Mouse (Mus musculus) small intestine, adult 2 months (tissue): ENCODE results near the gene Ccin. TPM values are rescaled to one million over a fixed set of nuclear protein-coding genes. Genes with fewer than 3 reads are reported as not detected.

Experiments used
- H3K27ac ChIP-seq: fragments of 200-500 bp; 2 replicates; pipeline ENCODE4 v1.5.1; 2012; ENCODE audit warnings: low read depth, low read length, control low read depth, inconsistent platforms; ENCODE audit not compliant: insufficient read depth
- H3K27me3 ChIP-seq: fragments of 200-500 bp; 2 replicates; pipeline ENCODE4 v1.6.1; 2012; ENCODE audit warnings: mild to moderate bottlenecking, moderate library complexity, low read length, inconsistent platforms; ENCODE audit not compliant: control insufficient read depth, insufficient read depth
- H3K36me3 ChIP-seq: fragments of 200-500 bp; 2 replicates; pipeline ENCODE4 v1.6.1; 2012; ENCODE audit warnings: mild to moderate bottlenecking, low read length, control low read depth, inconsistent platforms; ENCODE audit not compliant: control insufficient read depth, insufficient read depth
- H3K4me1 ChIP-seq: fragments of 200-500 bp; 2 replicates; pipeline ENCODE4 v1.6.1; 2012; ENCODE audit warnings: low read length, inconsistent platforms, mixed read lengths; ENCODE audit not compliant: control insufficient read depth, insufficient read depth, insufficient read length
- H3K4me3 ChIP-seq: fragments of 200-500 bp; 2 replicates; pipeline ENCODE4 v1.5.1; 2012; ENCODE audit warnings: low read depth, mild to moderate bottlenecking, control low read depth, inconsistent platforms, low read length, moderate library complexity
- CTCF ChIP-seq: fragments of 200-500 bp; IDR thresholded peaks from 2 replicates; pipeline ENCODE4 v1.5.1; 2012; ENCODE audit warnings: low read depth, mild to moderate bottlenecking, control low read depth, inconsistent platforms, low read length, moderate library complexity, mixed read lengths; ENCODE audit not compliant: insufficient replicate concordance, insufficient read length; ENCODE audit errors: extremely low read depth
- POLR2A ChIP-seq: fragments of 200-500 bp; IDR thresholded peaks from 2 replicates; pipeline ENCODE4 v1.6.1; 2012; ENCODE audit warnings: low read depth, mild to moderate bottlenecking, control low read depth, inconsistent platforms, low read length, moderate library complexity
- WGBS: fragments of 180-500 bp; shearing (Covaris S2); methylation state at CpG from one replicate; pipeline ENCODE4 v1.1.7; 2018; 5-methylcytosine and 5-hydroxymethylcytosine counted together
- polyA plus RNA-seq: library from polyadenylated mRNA; depleted of rRNA; stranded (reverse); fragments of >200 nt; gene quantifications from 2 replicates; pipeline ENCODE4 v1.2.3, GENCODE M21; 2012

The Ccin gene
- polyA plus RNA-seq, 1 experiment: not detected

DNA sequence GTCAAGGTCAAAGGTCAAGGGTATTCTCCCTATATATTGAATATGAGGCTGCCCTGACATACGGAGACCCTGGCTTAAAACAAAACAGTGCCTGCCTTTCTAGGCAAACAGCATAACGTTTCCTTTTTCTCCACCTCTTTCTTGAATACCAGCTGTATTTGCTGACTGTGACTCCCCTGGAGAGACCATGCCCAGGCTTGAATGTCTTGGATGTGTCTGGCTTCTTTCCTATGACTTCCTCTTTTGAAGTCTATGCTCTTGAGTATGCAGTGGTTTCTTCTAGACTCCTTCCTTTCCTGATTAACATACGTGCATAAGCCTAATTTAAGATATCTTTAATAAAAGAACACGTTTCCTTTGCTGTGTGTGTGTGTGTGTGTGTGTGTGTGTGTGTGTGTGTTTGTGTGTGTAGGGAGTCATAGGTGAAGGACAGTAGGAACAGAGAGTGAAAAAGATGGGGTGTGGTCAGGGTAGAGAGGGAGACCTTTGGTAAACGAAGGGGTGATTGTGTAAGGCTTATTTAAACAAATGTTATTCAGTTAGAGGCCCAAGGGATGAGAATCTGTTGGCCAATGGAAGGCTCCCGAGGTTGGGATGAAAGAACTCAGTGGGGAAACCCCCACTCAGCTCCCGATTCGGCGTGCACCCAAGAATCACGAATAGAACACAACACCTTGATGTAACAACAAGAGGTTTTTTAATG, 8.2 kb upstream of the Ccin start:
- H3K4me3 ChIP-seq: no peak overlapping the region
- H3K4me1 ChIP-seq: peaks cover 14% of the 10 kb centered on the region; the same call in 1 of the 2 replicates
- no peak overlapping the region for H3K27ac ChIP-seq
- H3K36me3 ChIP-seq: peaks cover 1% of the 10 kb centered on the region; the same call in 1 of the 2 replicates
- no peak for TF ChIP-seq POLR2A
- no peak for TF ChIP-seq CTCF
- H3K27me3 ChIP-seq: no peaks in the 10 kb centered on the region
- WGBS: 58% methylated on average over 10 of the region's 10 CpGs

DNA sequence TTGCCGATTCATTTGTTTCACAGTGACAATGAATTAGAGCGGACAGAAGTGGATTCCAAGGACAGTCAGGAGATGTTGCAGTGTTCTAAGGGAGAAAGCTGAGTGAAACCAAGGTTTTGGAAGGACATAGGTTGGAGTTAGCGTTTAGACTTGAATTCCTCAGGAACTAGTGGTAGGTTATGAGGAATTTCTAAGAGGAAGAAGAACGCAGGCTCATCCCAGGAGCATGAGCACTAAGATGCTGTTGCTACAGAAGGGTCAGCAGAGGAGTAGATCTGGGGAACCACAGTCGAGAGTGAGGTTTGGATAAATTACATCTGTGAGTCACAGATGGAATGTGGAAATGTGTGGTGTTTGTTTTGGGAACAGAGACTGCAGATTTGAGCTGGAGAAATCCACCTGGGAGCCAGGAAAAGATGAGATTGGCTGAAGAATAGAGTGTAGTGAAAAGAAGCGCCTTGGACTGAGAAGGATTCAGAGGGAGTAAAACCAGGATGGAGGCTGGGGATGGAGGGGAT, 7.0 kb upstream of the Ccin start:
- 87% methylated on average over 6 of the region's 6 CpGs for WGBS
- Histone ChIP-seq H3K4me1 (peaks cover 11% of the 10 kb centered on the region; the same call in 1 of the 2 replicates), H3K27ac (no peak overlapping the region), H3K27me3 (no peaks in the 10 kb centered on the region), H3K4me3 (no peak overlapping the region), H3K36me3 (no peaks in the 10 kb centered on the region)
- no peak for TF ChIP-seq CTCF
- TF ChIP-seq POLR2A: no peak

- peak overlapping the region; percentile 44 for H3K27ac ChIP-seq
- no peak overlapping the region for H3K4me3 ChIP-seq
- H3K27me3 ChIP-seq: no peaks in the 10 kb centered on the region
- TF ChIP-seq CTCF (no peak), POLR2A (no peak)
- peaks cover 4% of the 10 kb centered on the region; the same call in 1 of the 2 replicates for H3K4me1 ChIP-seq
- H3K36me3 ChIP-seq: no peaks in the 10 kb centered on the region
- 53% methylated on average over 17 of the region's 17 CpGs for whole genome bisulfite sequencing
Observed at GRCm38 (mm10) chr4:43978521-43979443, 4.5 kb upstream of the Ccin start.

DNA sequence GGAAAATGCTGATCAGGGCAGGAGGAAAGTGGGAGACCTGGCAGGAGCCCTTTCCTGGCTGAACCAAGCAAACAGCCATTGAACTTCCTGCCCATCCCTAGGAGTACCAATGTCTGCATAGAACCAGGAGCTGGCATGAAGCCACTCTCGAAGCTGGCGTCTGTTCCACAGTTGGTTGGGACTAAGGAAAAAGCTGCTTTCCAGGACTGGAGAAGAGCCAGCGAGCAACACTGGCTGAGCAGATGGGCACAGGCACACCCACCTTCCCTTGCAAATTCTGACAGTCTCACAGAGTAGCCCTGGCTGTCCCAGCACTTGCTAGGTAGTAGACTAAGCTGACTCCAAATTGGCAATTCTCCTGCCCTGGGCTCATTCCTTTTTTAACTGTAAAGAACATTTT, 3.5 kb upstream of the Ccin start:
- 12% methylated on average over 3 of the region's 3 CpGs for WGBS
- Histone ChIP-seq H3K27ac (no peak overlapping the region), H3K27me3 (no peaks in the 10 kb centered on the region), H3K4me3 (no peak overlapping the region), H3K4me1 (peaks cover 4% of the 10 kb centered on the region; the same call in 1 of the 2 replicates), H3K36me3 (no peaks in the 10 kb centered on the region)
- TF ChIP-seq CTCF (no peak), POLR2A (no peak)

GRCm38 (mm10) chr4:43980236-43980635, 3.0 kb upstream of the Ccin start:
- TF ChIP-seq POLR2A: no peak
- no peak for TF ChIP-seq CTCF
- WGBS: 83% methylated on average over 4 of the region's 4 CpGs
- Histone ChIP-seq H3K27ac (no peak overlapping the region), H3K27me3 (no peaks in the 10 kb centered on the region), H3K4me3 (no peak overlapping the region), H3K4me1 (peaks cover 4% of the 10 kb centered on the region; the same call in 1 of the 2 replicates), H3K36me3 (no peaks in the 10 kb centered on the region)

DNA sequence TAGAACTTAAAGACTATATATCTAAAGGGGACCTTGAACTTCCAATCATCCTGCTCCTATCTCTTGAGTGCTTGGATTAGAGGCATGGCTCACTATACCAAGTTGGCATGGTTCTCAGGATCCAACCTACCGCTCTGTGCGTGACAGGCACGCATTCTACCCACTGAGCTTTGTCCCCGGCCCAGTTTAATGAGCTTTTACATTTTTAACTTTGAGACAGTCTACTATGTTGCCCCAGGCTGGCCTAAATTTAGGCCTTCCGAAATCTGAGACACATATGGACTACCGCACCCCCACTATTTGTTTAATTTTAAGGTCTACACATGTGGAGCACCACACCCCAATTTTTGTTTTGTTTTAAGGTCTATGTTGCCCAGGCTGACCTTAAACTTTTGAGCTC, 2.4 kb upstream of the Ccin start:
- 90% methylated on average over 6 of the region's 6 CpGs for WGBS
- Histone ChIP-seq H3K27ac (no peak overlapping the region), H3K4me3 (no peak overlapping the region), H3K27me3 (no peaks in the 10 kb centered on the region), H3K36me3 (no peaks in the 10 kb centered on the region), H3K4me1 (peaks cover 4% of the 10 kb centered on the region; the same call in 1 of the 2 replicates)
- TF ChIP-seq POLR2A (no peak), CTCF (no peak)

- TF ChIP-seq CTCF: no peak
- TF ChIP-seq POLR2A: no peak
- Histone ChIP-seq H3K27me3 (no peaks in the 10 kb centered on the region), H3K4me3 (no peak overlapping the region), H3K27ac (no peak overlapping the region), H3K4me1 (peaks cover 4% of the 10 kb centered on the region; the same call in 1 of the 2 replicates), H3K36me3 (no peaks in the 10 kb centered on the region)
- WGBS: 89% methylated on average over 7 of the region's 7 CpGs
Observed at GRCm38 (mm10) chr4:43981251-43981650, 2.0 kb upstream of the Ccin start.
